Mouse (Mus musculus) MEL (cell line): ENCODE data around the gene Bcar1. TPM values are rescaled to one million over a fixed set of nuclear protein-coding genes. Genes with fewer than 3 reads are reported as not detected.

ENCODE experiments used
- DNase-seq: peaks from one replicate; pipeline ENCODE4 v3.0.0; 2011; ENCODE audit warnings: low read depth, low spot score
- H3K27ac ChIP-seq: 2 replicates; pipeline ENCODE4 v1.5.1; 2012; ENCODE audit warnings: low read depth, mild to moderate bottlenecking, control low read depth, low read length, moderate library complexity; ENCODE audit not compliant: control insufficient read depth
- H3K27me3 ChIP-seq, 2 experiments: fragments of 150-350 bp in 1 of 2; sonication (generic) in 1 of 2; 2 replicates each; pipeline ENCODE4 v1.6.1; 2012; ENCODE audit warnings: low read length in 2 of 2, mild to moderate bottlenecking in 2 of 2, improper control_type of control experiment in 1 of 2, moderate library complexity in 1 of 2; ENCODE audit not compliant: insufficient read depth in 2 of 2, control insufficient read depth in 1 of 2
- H3K36me3 ChIP-seq, 2 experiments: 2 replicates each; pipeline ENCODE4 v1.6.1; 2012 to 2014; ENCODE audit warnings: low read length in 2 of 2, improper control_type of control experiment in 1 of 2, inconsistent platforms in 1 of 2, mild to moderate bottlenecking in 1 of 2; ENCODE audit not compliant: insufficient read depth in 2 of 2, control insufficient read depth in 1 of 2
- H3K4me1 ChIP-seq, 2 experiments: fragments of 150-350 bp in 1 of 2; sonication (generic) in 1 of 2; 2 replicates each; pipeline ENCODE4 v1.6.1; 2012; ENCODE audit warnings: low read length in 2 of 2, improper control_type of control experiment in 1 of 2, mild to moderate bottlenecking in 1 of 2; ENCODE audit not compliant: insufficient read depth in 2 of 2, control insufficient read depth in 1 of 2
- H3K4me3 ChIP-seq, 2 experiments: fragments of 150-350 bp in 1 of 2; sonication (generic) in 1 of 2; 2 replicates each; pipeline ENCODE4 v1.5.1; 2012; ENCODE audit warnings: low read depth in 2 of 2, low read length in 2 of 2, mild to moderate bottlenecking in 2 of 2, moderate library complexity in 2 of 2, control low read depth in 1 of 2, improper control_type of control experiment in 1 of 2; ENCODE audit not compliant: control insufficient read depth in 1 of 2, insufficient read depth in 1 of 2
- H3K79me2 ChIP-seq: 2 replicates; pipeline ENCODE4 v1.6.1; 2012; ENCODE audit warnings: mild to moderate bottlenecking, low read length, moderate library complexity; ENCODE audit not compliant: control insufficient read depth, poor library complexity, insufficient read depth
- H3K9ac ChIP-seq: 2 replicates; pipeline ENCODE4 v1.6.1; 2012; ENCODE audit warnings: low read depth, mild to moderate bottlenecking, control low read depth, low read length, moderate library complexity; ENCODE audit not compliant: control insufficient read depth, poor library complexity, severe bottlenecking
- H3K9me3 ChIP-seq: fragments of 150-350 bp; sonication (generic); replicated peaks from 2 replicates; pipeline ENCODE4 v1.6.1; 2012; ENCODE audit warnings: mild to moderate bottlenecking, low read length, improper control_type of control experiment, moderate library complexity; ENCODE audit not compliant: insufficient read depth
- BHLHE40 ChIP-seq: IDR thresholded peaks from 2 replicates; pipeline ENCODE4 v1.6.1; 2012; ENCODE audit warnings: low read depth, mild to moderate bottlenecking, inconsistent platforms, low read length, improper control_type of control experiment, borderline replicate concordance
- CHD1 ChIP-seq: IDR thresholded peaks from 2 replicates; pipeline ENCODE4 v1.6.1; 2012; ENCODE audit warnings: low read depth, mild to moderate bottlenecking, inconsistent platforms, low read length, improper control_type of control experiment
- CTCF ChIP-seq, 3 experiments: IDR thresholded peaks in 2 of 3; conservative IDR thresholded peaks in 1 of 3; 2 replicates each; pipeline ENCODE4 v1.5.1; 2011 to 2012; ENCODE audit warnings: low read length in 3 of 3, low read depth in 2 of 3, mild to moderate bottlenecking in 2 of 3, improper control_type of control experiment in 1 of 3, inconsistent platforms in 1 of 3, mixed read lengths in 1 of 3, moderate library complexity in 1 of 3; ENCODE audit not compliant: control insufficient read depth in 1 of 3, insufficient read depth in 1 of 3, poor library complexity in 1 of 3, severe bottlenecking in 1 of 3
- E2F4 ChIP-seq: IDR thresholded peaks from 2 replicates; pipeline ENCODE4 v1.6.1; 2011; ENCODE audit warnings: low read depth, low read length, improper control_type of control experiment, borderline replicate concordance
- ELF1 ChIP-seq: IDR thresholded peaks from 2 replicates; pipeline ENCODE4 v1.6.1; 2014; ENCODE audit warnings: low read depth, mild to moderate bottlenecking, inconsistent platforms, low read length, improper control_type of control experiment, moderate library complexity
- ETS1 ChIP-seq: IDR thresholded peaks from 2 replicates; pipeline ENCODE4 v1.6.1; 2012; ENCODE audit warnings: low read depth, mild to moderate bottlenecking, inconsistent platforms, low read length, improper control_type of control experiment, moderate library complexity
- GABPA ChIP-seq: IDR thresholded peaks from 2 replicates; pipeline ENCODE4 v1.6.1; 2012; ENCODE audit warnings: low read depth, mild to moderate bottlenecking, inconsistent platforms, low read length, improper control_type of control experiment, moderate library complexity
- HCFC1 ChIP-seq: IDR thresholded peaks from 2 replicates; pipeline ENCODE4 v1.6.1; 2012; ENCODE audit warnings: low read depth, mild to moderate bottlenecking, inconsistent platforms, low read length, improper control_type of control experiment, moderate library complexity
- KAT2A ChIP-seq: conservative IDR thresholded peaks from 2 replicates; pipeline ENCODE4 v1.6.1; 2012; ENCODE audit warnings: low read depth, low read length, improper control_type of control experiment, inconsistent platforms
- MAX ChIP-seq: IDR thresholded peaks from 2 replicates; pipeline ENCODE4 v1.6.1; 2011; ENCODE audit warnings: low read length, improper control_type of control experiment
- MAZ ChIP-seq: IDR thresholded peaks from 2 replicates; pipeline ENCODE4 v1.6.1; 2012; ENCODE audit warnings: low read depth, mild to moderate bottlenecking, inconsistent platforms, low read length, improper control_type of control experiment
- MEF2A ChIP-seq: IDR thresholded peaks from 2 replicates; pipeline ENCODE4 v1.6.1; 2014; ENCODE audit warnings: low read depth, mild to moderate bottlenecking, inconsistent platforms, low read length, improper control_type of control experiment; ENCODE audit not compliant: poor library complexity, insufficient replicate concordance, severe bottlenecking; ENCODE audit errors: extremely low read depth
- MXI1 ChIP-seq: IDR thresholded peaks from 2 replicates; pipeline ENCODE4 v1.6.1; 2011; ENCODE audit warnings: mild to moderate bottlenecking, low read depth, low read length, improper control_type of control experiment
- MYC ChIP-seq: IDR thresholded peaks from 2 replicates; pipeline ENCODE4 v1.6.1; 2011; ENCODE audit warnings: low read depth, mild to moderate bottlenecking, low read length, improper control_type of control experiment, moderate library complexity
- NELFE ChIP-seq: IDR thresholded peaks from 2 replicates; pipeline ENCODE4 v1.6.1; 2011; ENCODE audit warnings: low read depth, low read length, improper control_type of control experiment
- POLR2A ChIP-seq, 2 experiments: IDR thresholded peaks; 2 replicates each; pipeline ENCODE4 v1.6.1; 2011 to 2012; ENCODE audit warnings: low read length in 2 of 2, mild to moderate bottlenecking in 2 of 2, control low read depth in 1 of 2, improper control_type of control experiment in 1 of 2, low read depth in 1 of 2, moderate library complexity in 1 of 2; ENCODE audit not compliant: control insufficient read depth in 1 of 2, insufficient read depth in 1 of 2, poor library complexity in 1 of 2
- POLR2AphosphoS5 ChIP-seq: IDR thresholded peaks from 2 replicates; pipeline ENCODE4 v1.6.1; 2012; ENCODE audit warnings: low read depth, borderline replicate concordance, mild to moderate bottlenecking, inconsistent platforms, low read length, moderate library complexity, mixed read lengths
- RAD21 ChIP-seq: IDR thresholded peaks from 2 replicates; pipeline ENCODE4 v1.6.1; 2011; ENCODE audit warnings: mild to moderate bottlenecking, low read depth, low read length, improper control_type of control experiment
- RCOR1 ChIP-seq: IDR thresholded peaks from 2 replicates; pipeline ENCODE4 v1.6.1; 2012; ENCODE audit warnings: low read depth, mild to moderate bottlenecking, inconsistent platforms, low read length, improper control_type of control experiment
- SMC3 ChIP-seq: IDR thresholded peaks from 2 replicates; pipeline ENCODE4 v1.6.1; 2011; ENCODE audit warnings: low read depth, low read length, improper control_type of control experiment
- TAL1 ChIP-seq: IDR thresholded peaks from 2 replicates; pipeline ENCODE4 v1.6.1; 2012; ENCODE audit warnings: mild to moderate bottlenecking, inconsistent platforms, low read length, moderate library complexity, mixed read lengths
- TBP ChIP-seq: IDR thresholded peaks from 2 replicates; pipeline ENCODE4 v1.8.0; 2011; ENCODE audit warnings: low read depth, low read length, improper control_type of control experiment
- UBTF ChIP-seq: IDR thresholded peaks from 2 replicates; pipeline ENCODE4 v1.6.1; 2012; ENCODE audit warnings: low read depth, mild to moderate bottlenecking, inconsistent platforms, low read length, improper control_type of control experiment, moderate library complexity, borderline replicate concordance; ENCODE audit not compliant: insufficient read depth
- USF1 ChIP-seq: IDR thresholded peaks from 2 replicates; pipeline ENCODE4 v1.6.1; 2014; ENCODE audit warnings: low read depth, mild to moderate bottlenecking, inconsistent platforms, low read length, improper control_type of control experiment, moderate library complexity
- USF2 ChIP-seq, 2 experiments: IDR thresholded peaks; 2 replicates each; pipeline ENCODE4 v1.6.1; 2011 to 2012; ENCODE audit warnings: improper control_type of control experiment in 2 of 2, low read length in 2 of 2, borderline replicate concordance in 1 of 2, inconsistent platforms in 1 of 2, low read depth in 1 of 2, mild to moderate bottlenecking in 1 of 2; ENCODE audit not compliant: insufficient read depth in 1 of 2
- ZC3H11A ChIP-seq: IDR thresholded peaks from 2 replicates; pipeline ENCODE4 v1.6.1; 2012; ENCODE audit warnings: low read depth, mild to moderate bottlenecking, inconsistent platforms, low read length, improper control_type of control experiment
- ZKSCAN1 ChIP-seq: IDR thresholded peaks from 2 replicates; pipeline ENCODE4 v1.6.1; 2012; ENCODE audit warnings: low read depth, mild to moderate bottlenecking, inconsistent platforms, low read length, improper control_type of control experiment, moderate library complexity
- ZNF384 ChIP-seq: IDR thresholded peaks from 2 replicates; pipeline ENCODE4 v1.6.1; 2012; ENCODE audit warnings: low read depth, mild to moderate bottlenecking, inconsistent platforms, low read length, improper control_type of control experiment
- polyA plus RNA-seq, 2 experiments: library from polyadenylated mRNA; stranded (reverse) in 1 of 2; unstranded in 1 of 2; fragments of >175 nt in 1 of 2; fragments of >200 nt in 1 of 2; gene quantifications; 2 replicates each; pipeline versions ENCODE4 v1.2.1 to v1.2.4; 2012; ENCODE audit warnings: low replicate concordance in 2 of 2, low read depth in 1 of 2; ENCODE audit not compliant: insufficient read length in 2 of 2, insufficient read depth in 1 of 2, missing spikeins in 1 of 2
- total RNA-seq: library from RNA; depleted of rRNA; stranded (reverse); fragments of 300-350 nt; gene quantifications from 2 replicates; pipeline ENCODE4 v1.2.3, GENCODE M21; 2012

The Bcar1 gene
- total and polyA plus RNA-seq, 3 experiments: 6.5 to 17.4 TPM; not detected in 1

DNA sequence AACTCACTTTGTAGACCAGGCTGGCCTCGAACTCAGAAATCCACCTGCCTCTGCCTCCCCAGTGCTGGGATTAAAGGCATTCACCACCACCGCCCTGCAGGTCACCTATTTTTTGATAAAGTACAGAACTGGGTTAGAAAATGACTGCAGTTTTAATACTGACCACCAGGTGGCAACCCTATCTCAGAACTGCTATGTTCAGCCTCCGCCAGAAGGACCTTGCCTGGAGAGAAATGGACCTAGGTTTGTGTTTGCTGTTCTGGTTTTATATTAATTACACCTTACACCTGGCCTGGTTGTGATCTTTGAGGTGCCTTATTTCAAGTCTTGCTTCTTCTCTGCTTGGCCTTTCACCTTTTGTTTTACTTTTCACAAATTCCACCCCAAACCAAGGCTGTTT is 65.5 kb downstream of the Bcar1 start:
- no peaks in the 10 kb centered on the region for H3K79me2 ChIP-seq
- H3K27ac ChIP-seq: no peak overlapping the region
- no peaks in the 10 kb centered on the region for H3K9me3 ChIP-seq
- no peak overlapping the region for H3K4me3 ChIP-seq
- peak; percentile 81 for DNase-seq
- H3K4me1 ChIP-seq: peaks cover 0 to 9% of the 10 kb centered on the region in 2 experiments; a peak in 2 of 4 replicates
- H3K9ac ChIP-seq: no peak overlapping the region
- no peaks in the 10 kb centered on the region for H3K27me3 ChIP-seq
- no peaks in the 10 kb centered on the region for H3K36me3 ChIP-seq
- no peak for TF ChIP-seq UBTF
- TF ChIP-seq TBP: peak; percentile 83
- no peak for TF ChIP-seq MAZ
- TF ChIP-seq E2F4: no peak
- no peak for TF ChIP-seq USF2 (IDR thresholded peaks at IDR 0.05; ENCODE audit: borderline replicate concordance in 1 of 2, insufficient read depth in 1 of 2, low read depth in 1 of 2, low read length in 2 of 2)
- peak; percentile 92 for TF ChIP-seq ZC3H11A
- peak; percentile 86 for TF ChIP-seq RAD21
- TF ChIP-seq SMC3: peak; percentile 96
- no peak for TF ChIP-seq HCFC1
- TF ChIP-seq MEF2A: no peak
- TF ChIP-seq CHD1: no peak
- TF ChIP-seq POLR2A (IDR thresholded peaks at IDR 0.05; ENCODE audit: control insufficient read depth in 1 of 2, insufficient read depth in 1 of 2, low read depth in 1 of 2, low read length in 2 of 2, poor library complexity in 1 of 2): no peak
- no peak for TF ChIP-seq MXI1
- TF ChIP-seq POLR2AphosphoS5: no peak
- peak; percentile 67 to 88 (median 68) for TF ChIP-seq CTCF (IDR thresholded peaks at IDR 0.05 in 2 of 3, conservative IDR thresholded peaks at IDR 0.05 in 1 of 3; ENCODE audit: control insufficient read depth in 1 of 3, insufficient read depth in 1 of 3, low read depth in 2 of 3, low read length in 3 of 3, poor library complexity in 1 of 3, severe bottlenecking in 1 of 3)
- no peak for TF ChIP-seq USF1
- TF ChIP-seq ELF1: no peak
- TF ChIP-seq ZNF384: 0 out of 2 replicates have a peak, but pooled peaks have one; percentile 20
- no peak for TF ChIP-seq NELFE
- TF ChIP-seq ZKSCAN1: no peak
- TF ChIP-seq GABPA: no peak
- no peak for TF ChIP-seq ETS1

DNA sequence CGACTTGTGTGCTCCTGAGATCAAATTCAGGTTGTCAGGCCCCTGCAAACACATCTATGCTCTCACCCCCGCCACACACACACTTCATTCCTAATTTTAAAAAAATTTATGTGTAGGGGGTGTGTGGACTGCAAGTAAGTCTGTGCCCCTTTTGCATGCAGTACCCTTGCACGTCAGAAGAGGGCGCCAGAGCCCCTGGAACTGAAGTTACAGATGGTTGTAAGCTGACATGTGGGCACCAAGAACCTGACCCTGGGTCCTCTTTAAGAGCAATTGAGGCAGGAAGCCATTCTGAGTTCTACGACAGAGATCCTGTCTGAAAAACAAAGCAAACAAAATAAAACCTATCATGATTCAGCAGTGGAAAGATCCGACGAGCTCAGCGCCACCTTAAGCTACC is 67.4 kb downstream of the Bcar1 start:
- no peak overlapping the region for H3K27ac ChIP-seq
- no peaks in the 10 kb centered on the region for H3K9me3 ChIP-seq
- H3K4me3 ChIP-seq: no peak overlapping the region
- no peak for TF ChIP-seq NELFE
- TF ChIP-seq ZNF384: no peak
- no peak for TF ChIP-seq MEF2A
- no peak for TF ChIP-seq ELF1
- peak; percentile 43; the same call in 1 of the 2 replicates for TF ChIP-seq SMC3
- TF ChIP-seq TBP: no peak
- peak; percentile 44 for TF ChIP-seq ZC3H11A
- peak; percentile 70 to 87 (median 79) for TF ChIP-seq CTCF (IDR thresholded peaks at IDR 0.05 in 2 of 3, conservative IDR thresholded peaks at IDR 0.05 in 1 of 3; ENCODE audit: control insufficient read depth in 1 of 3, insufficient read depth in 1 of 3, low read depth in 2 of 3, low read length in 3 of 3, poor library complexity in 1 of 3, severe bottlenecking in 1 of 3)
- no peak for TF ChIP-seq MAX
- no peak for TF ChIP-seq USF2 (IDR thresholded peaks at IDR 0.05; ENCODE audit: borderline replicate concordance in 1 of 2, insufficient read depth in 1 of 2, low read depth in 1 of 2, low read length in 2 of 2)
- TF ChIP-seq MAZ: no peak
- no peak for TF ChIP-seq POLR2AphosphoS5
- no peak for TF ChIP-seq BHLHE40
- no peak for TF ChIP-seq KAT2A
- no peak for TF ChIP-seq RCOR1
- TF ChIP-seq MYC: no peak
- TF ChIP-seq RAD21: peak; percentile 67
- no peak for TF ChIP-seq TAL1
- H3K79me2 ChIP-seq: no peaks in the 10 kb centered on the region
- H3K27me3 ChIP-seq: no peaks in the 10 kb centered on the region
- DNase-seq: peak; percentile 57
- H3K36me3 ChIP-seq: no peaks in the 10 kb centered on the region; a peak in 1 of 4 replicates
- H3K4me1 ChIP-seq: peaks cover 0 to 7% of the 10 kb centered on the region in 2 experiments; a peak in 2 of 4 replicates
- no peak overlapping the region for H3K9ac ChIP-seq
